Mouse (Mus musculus): ENCODE measurements around the gene Heatr9.

DNA sequence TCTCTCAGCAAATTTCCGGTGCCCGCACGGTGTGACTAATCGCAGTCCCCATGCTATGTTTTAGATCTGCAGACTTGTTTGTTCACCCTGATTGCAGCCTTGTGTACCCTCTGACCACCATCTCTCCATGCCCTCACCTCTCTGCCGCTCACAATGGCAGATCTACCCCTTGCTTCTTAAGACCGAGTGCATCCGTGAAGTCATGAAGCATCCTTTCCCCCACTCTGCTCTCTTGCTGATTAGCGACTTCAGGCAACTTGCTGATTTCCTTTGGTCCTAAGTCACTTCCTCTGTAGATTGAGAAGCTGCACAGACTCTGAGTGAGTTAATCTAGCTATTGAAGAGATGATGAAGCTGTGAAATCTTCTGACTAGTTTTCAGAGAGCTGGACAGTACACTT, 12.2 kb upstream of the Heatr9 start:
- TF ChIP-seq CTCF (IDR thresholded peaks at IDR 0.05; ENCODE audit: extremely low read depth, insufficient read depth, low read length) (no peak), POLR2A (IDR thresholded peaks at IDR 0.05; ENCODE audit: extremely low read depth, insufficient read depth, low read length) (no peak)

Data from cortical plate, adult 2 months (tissue).